Mouse (Mus musculus) forebrain, embryonic 15.5 days (tissue): ENCODE measurements around the gene 4933407L21Rik. TPM values are rescaled to one million over a fixed set of nuclear protein-coding genes. Genes with fewer than 3 reads are reported as not detected.
A peak's percentile ranks its signal among the peaks of the same experiment; 100 is the strongest.

Source experiments
- ATAC-seq: fragments of 200-750 bp; cut with Nextera tagmentation; replicated peaks from 2 replicates; pipeline ENCODE4 v1.8.0; 2017; ENCODE audit warnings: mild to moderate bottlenecking, moderate TSS enrichment, moderate library complexity
- H3K27ac ChIP-seq: fragments of 300-500 bp; sonication (generic); replicated peaks from 2 replicates; pipeline ENCODE4 v1.5.1; 2015; ENCODE audit warnings: mild to moderate bottlenecking, inconsistent platforms
- H3K27me3 ChIP-seq: fragments of 300-500 bp; sonication (generic); 2 replicates; pipeline ENCODE4 v1.6.1; 2015; ENCODE audit warnings: inconsistent platforms
- H3K36me3 ChIP-seq: fragments of 300-500 bp; sonication (generic); 2 replicates; pipeline ENCODE4 v1.6.1; 2015; ENCODE audit warnings: mild to moderate bottlenecking, inconsistent platforms
- H3K4me1 ChIP-seq: fragments of 300-500 bp; sonication (generic); 2 replicates; pipeline ENCODE4 v1.6.1; 2015; ENCODE audit warnings: inconsistent platforms
- H3K4me2 ChIP-seq: fragments of 300-500 bp; sonication (generic); replicated peaks from 2 replicates; pipeline ENCODE4 v1.6.1; 2015; ENCODE audit warnings: mild to moderate bottlenecking, inconsistent platforms
- H3K4me3 ChIP-seq: fragments of 300-500 bp; sonication (generic); 2 replicates; pipeline ENCODE4 v1.5.1; 2015; ENCODE audit warnings: mild to moderate bottlenecking, inconsistent platforms
- H3K9ac ChIP-seq: fragments of 300-500 bp; sonication (generic); replicated peaks from 2 replicates; pipeline ENCODE4 v1.6.1; 2015; ENCODE audit warnings: mild to moderate bottlenecking, inconsistent platforms
- H3K9me3 ChIP-seq: fragments of 300-500 bp; sonication (generic); 2 replicates; pipeline ENCODE4 v1.6.1; 2016; ENCODE audit warnings: inconsistent platforms
- WGBS: fragments of 180-500 bp; shearing (Covaris S2); methylation state at CpG from one replicate; pipeline ENCODE4 v1.1.7; 2015; ENCODE audit warnings: mixed read lengths; 5-methylcytosine and 5-hydroxymethylcytosine counted together
- polyA plus RNA-seq: library from polyadenylated mRNA; unstranded; fragments of >200 nt; fragmentation: Nextera tagmentation; extraction: Ambion mirVana; gene quantifications from 2 replicates; pipeline ENCODE4 v1.2.1, GENCODE M21; 2015

The 4933407L21Rik gene
- polyA plus RNA-seq, 1 experiment from 2014 or later, result 4.4 TPM

GRCm38 (mm10) chr1:85942318-85942717 lies 14.0 kb downstream of the 4933407L21Rik start:
- Histone ChIP-seq H3K27me3 (no peaks in the 10 kb centered on the region), H3K27ac (no peak overlapping the region), H3K9me3 (no peaks in the 10 kb centered on the region), H3K9ac (no peak overlapping the region), H3K4me2 (no peak overlapping the region), H3K4me3 (no peak overlapping the region), H3K4me1 (0 out of 2 replicates have a peak, but pooled peaks cover 5% of the 10 kb centered on the region), H3K36me3 (no peaks in the 10 kb centered on the region)
- no peak for ATAC-seq
- 81% methylated on average over 8 of the region's 8 CpGs for WGBS

- Histone ChIP-seq H3K4me1 (no peaks in the 10 kb centered on the region), H3K9me3 (no peaks in the 10 kb centered on the region), H3K9ac (no peak overlapping the region), H3K4me3 (no peak overlapping the region), H3K36me3 (no peaks in the 10 kb centered on the region), H3K27ac (no peak overlapping the region), H3K4me2 (no peak overlapping the region), H3K27me3 (no peaks in the 10 kb centered on the region)
- 78% methylated on average over 2 of the region's 2 CpGs for WGBS
- no peak for ATAC-seq
These were observed 20.9 kb downstream of the 4933407L21Rik start for GRCm38 (mm10) chr1:85949085-85949684.

- WGBS, result 77% methylated on average over 3 of the region's 3 CpGs
- no peak for ATAC-seq
- H3K27ac ChIP-seq, result no peak overlapping the region
These were observed 26.9 kb downstream of the 4933407L21Rik start for GRCm38 (mm10) chr1:85955150-85955549.

DNA sequence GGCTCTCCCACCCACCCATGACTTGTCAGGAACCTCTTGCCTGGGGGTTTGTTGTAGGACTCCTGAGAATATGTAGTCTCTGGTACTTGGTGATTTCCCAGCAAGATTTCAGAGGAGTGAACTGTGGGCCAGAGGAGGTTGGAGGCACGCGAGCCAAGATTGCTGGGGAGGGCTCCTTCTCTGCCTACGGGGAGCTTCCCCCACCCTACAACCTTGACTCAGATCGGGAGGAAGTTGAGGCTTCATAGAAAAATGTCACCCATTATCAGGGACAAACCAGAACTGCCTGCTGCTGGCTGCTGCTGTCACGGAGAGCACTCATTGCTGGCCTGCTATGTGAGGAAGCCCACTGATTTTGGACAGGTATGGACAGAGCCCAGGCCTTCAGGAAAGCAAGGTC lies 29.0 kb downstream of the 4933407L21Rik start:
- 84% methylated on average over 5 of the region's 5 CpGs for WGBS

More at GRCm38 (mm10) chr1:85955150-85955549, 26.9 kb downstream of the 4933407L21Rik start:
- Histone ChIP-seq H3K4me2 (no peak overlapping the region), H3K4me3 (no peak overlapping the region), H3K4me1 (no peaks in the 10 kb centered on the region), H3K36me3 (no peaks in the 10 kb centered on the region), H3K9ac (no peak overlapping the region), H3K27me3 (no peaks in the 10 kb centered on the region), H3K9me3 (no peaks in the 10 kb centered on the region)

GRCm38 (mm10) chr1:85957942-85958619 lies 29.8 kb downstream of the 4933407L21Rik start:
- no peak for ATAC-seq
- Histone ChIP-seq H3K9me3 (no peaks in the 10 kb centered on the region), H3K36me3 (no peaks in the 10 kb centered on the region), H3K27me3 (no peaks in the 10 kb centered on the region), H3K4me2 (no peak overlapping the region), H3K27ac (no peak overlapping the region), H3K9ac (no peak overlapping the region), H3K4me3 (no peak overlapping the region), H3K4me1 (no peaks in the 10 kb centered on the region)
- WGBS, result 55% methylated on average over 9 of the region's 9 CpGs

More for the DNA sequence above, 29.0 kb downstream of the 4933407L21Rik start:
- Histone ChIP-seq H3K9ac (no peak overlapping the region), H3K36me3 (no peaks in the 10 kb centered on the region), H3K9me3 (no peaks in the 10 kb centered on the region), H3K4me2 (no peak overlapping the region), H3K4me3 (no peak overlapping the region), H3K27ac (no peak overlapping the region), H3K4me1 (no peaks in the 10 kb centered on the region), H3K27me3 (no peaks in the 10 kb centered on the region)
- no peak for ATAC-seq

- Histone ChIP-seq H3K9ac (no peak overlapping the region), H3K9me3 (no peaks in the 10 kb centered on the region), H3K36me3 (no peaks in the 10 kb centered on the region), H3K27ac (no peak overlapping the region), H3K27me3 (no peaks in the 10 kb centered on the region), H3K4me2 (no peak overlapping the region), H3K4me3 (no peak overlapping the region), H3K4me1 (no peaks in the 10 kb centered on the region)
- 67% methylated on average over 6 of the region's 6 CpGs for WGBS
- ATAC-seq, result no peak
These were observed 31.0 kb downstream of the 4933407L21Rik start for GRCm38 (mm10) chr1:85959129-85959888.

DNA sequence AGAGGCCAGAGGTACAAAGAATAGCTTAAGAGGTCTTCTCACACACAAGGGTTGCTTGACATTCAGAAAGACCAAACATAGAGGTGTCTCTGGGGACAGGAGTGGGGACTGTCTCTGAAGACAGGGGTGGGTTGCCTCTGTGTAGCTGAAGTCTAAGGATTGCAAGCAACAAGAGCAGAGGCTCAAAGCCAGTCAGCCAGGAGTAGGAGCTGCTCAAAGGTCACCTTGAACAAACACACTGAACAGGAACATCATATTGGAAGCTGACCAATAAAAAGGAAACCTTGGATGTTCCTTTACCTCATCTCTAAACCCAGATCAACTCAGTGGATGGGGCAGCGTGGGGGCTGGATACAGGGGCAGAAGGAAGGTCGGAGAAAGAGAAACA lies 31.6 kb downstream of the 4933407L21Rik start:
- Histone ChIP-seq H3K4me1 (no peaks in the 10 kb centered on the region), H3K27ac (no peak overlapping the region), H3K9ac (no peak overlapping the region), H3K27me3 (no peaks in the 10 kb centered on the region), H3K9me3 (no peaks in the 10 kb centered on the region), H3K4me2 (no peak overlapping the region), H3K4me3 (no peak overlapping the region), H3K36me3 (no peaks in the 10 kb centered on the region)
- 80% methylated on average over 2 of the region's 2 CpGs for WGBS
- no peak for ATAC-seq

DNA sequence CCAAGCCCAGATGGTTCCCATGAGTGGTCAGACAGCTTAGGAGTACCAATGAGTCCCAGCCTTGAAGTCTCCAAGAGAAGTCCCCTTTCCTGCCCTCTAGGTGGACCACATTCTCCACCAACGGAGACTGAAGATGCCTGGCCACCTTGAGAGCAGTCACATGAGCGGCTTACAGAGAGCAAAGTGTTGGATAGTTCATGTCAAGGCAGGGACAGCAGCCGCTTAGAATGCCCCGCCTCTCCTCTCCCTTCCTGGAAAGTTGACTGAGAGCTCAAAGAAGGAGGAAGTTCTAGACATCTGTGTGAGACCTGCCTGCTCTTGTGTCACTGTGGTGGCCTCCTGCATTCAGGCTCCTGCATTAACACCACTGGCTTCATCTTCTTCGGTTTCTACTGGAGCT lies 32.6 kb downstream of the 4933407L21Rik start, which contains the start of gene Gpr55:
Gene Gpr55, minus strand, starts transcription at position 135 of the 400 bp plus-strand sequence.
- Histone ChIP-seq H3K4me1 (no peaks in the 10 kb centered on the region), H3K27me3 (no peaks in the 10 kb centered on the region), H3K36me3 (no peaks in the 10 kb centered on the region), H3K4me2 (no peak within 1 kb of the TSS), H3K9ac (no peak within 1 kb of the TSS), H3K27ac (no peak within 1 kb of the TSS), H3K4me3 (no peak within 1 kb of the TSS), H3K9me3 (no peaks in the 10 kb centered on the region)
- ATAC-seq, result no peak
- 88% methylated on average over 5 of the region's 5 CpGs for WGBS

DNA sequence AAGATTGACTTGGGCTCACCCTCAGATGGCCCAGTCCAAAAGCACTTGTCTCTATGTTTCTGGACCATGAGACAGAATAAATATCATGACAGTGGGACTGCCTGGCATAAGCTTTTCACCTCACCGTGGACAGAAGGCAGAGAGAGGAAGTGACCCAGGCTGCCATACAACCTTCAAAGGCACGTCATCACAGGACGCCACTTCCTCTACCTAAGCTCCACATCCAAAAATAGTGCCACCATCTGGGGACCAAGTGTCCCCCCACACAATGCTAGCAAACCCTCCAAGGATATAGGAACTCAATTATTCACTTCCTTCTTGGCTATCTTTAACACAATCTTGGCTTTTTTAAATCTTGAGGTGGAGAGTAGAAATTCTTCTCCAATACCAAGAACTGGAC lies 33.8 kb downstream of the 4933407L21Rik start:
- ATAC-seq, result no peak
- no peaks in the 10 kb centered on the region for H3K4me1 ChIP-seq
- H3K4me3 ChIP-seq, result no peak overlapping the region
- WGBS, result 90% methylated on average over 3 of the region's 3 CpGs
- H3K4me2 ChIP-seq, result no peak overlapping the region
- H3K9ac ChIP-seq, result no peak overlapping the region
- no peaks in the 10 kb centered on the region for H3K27me3 ChIP-seq
- no peak overlapping the region for H3K27ac ChIP-seq
- H3K36me3 ChIP-seq, result no peaks in the 10 kb centered on the region
- H3K9me3 ChIP-seq, result no peaks in the 10 kb centered on the region

GRCm38 (mm10) chr1:85965856-85966255 lies 37.6 kb downstream of the 4933407L21Rik start:
- H3K36me3 ChIP-seq, result no peaks in the 10 kb centered on the region
- H3K4me1 ChIP-seq, result no peaks in the 10 kb centered on the region
- 67% methylated on average over 3 of the region's 3 CpGs for WGBS
- H3K27me3 ChIP-seq, result no peaks in the 10 kb centered on the region
- no peak overlapping the region for H3K4me3 ChIP-seq
- H3K27ac ChIP-seq, result no peak overlapping the region
- no peaks in the 10 kb centered on the region for H3K9me3 ChIP-seq
- H3K4me2 ChIP-seq, result no peak overlapping the region
- ATAC-seq, result no peak
- H3K9ac ChIP-seq, result no peak overlapping the region

DNA sequence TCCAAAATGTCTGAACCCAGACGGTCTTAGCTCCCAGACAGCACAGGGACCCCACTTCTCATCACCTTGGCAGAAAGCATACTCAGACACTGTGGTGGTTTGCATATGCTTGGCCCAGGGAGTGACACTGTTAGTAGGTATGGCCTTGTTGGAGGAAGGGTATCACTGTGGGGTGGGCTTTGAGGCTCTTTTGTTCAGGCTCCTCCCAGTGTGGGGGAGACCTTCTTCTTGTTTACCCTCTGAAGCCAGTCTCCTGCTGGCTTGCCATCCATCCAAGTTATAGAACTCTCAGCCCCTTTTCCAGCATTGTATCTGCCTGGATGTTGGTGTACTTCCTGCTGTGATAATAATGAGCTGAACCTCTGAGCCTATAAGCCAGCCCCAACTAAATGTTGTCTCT lies 40.8 kb downstream of the 4933407L21Rik start:
- Histone ChIP-seq H3K4me3 (no peak overlapping the region), H3K27ac (no peak overlapping the region)

DNA sequence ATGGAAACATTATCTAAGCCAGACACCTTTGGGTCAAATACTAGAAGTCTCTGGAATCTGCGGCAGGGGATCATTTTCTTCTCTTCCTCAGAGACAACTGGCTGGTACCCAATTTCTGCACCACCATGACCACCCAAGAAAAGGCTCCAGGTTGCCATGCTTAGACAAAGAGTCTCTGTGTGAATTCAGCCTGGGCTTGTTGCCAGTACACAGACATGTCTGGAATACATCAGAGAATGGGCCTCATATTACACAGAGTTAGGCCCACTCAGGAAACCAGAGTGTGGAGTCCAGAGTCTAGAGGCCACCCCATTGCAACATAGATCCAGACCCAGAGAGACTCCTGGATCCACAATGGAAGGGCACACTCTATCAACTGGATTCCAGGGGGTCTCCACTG lies 41.2 kb downstream of the 4933407L21Rik start:
- no peak overlapping the region for H3K4me3 ChIP-seq
- no peaks in the 10 kb centered on the region for H3K27me3 ChIP-seq
- no peaks in the 10 kb centered on the region for H3K9me3 ChIP-seq
- ATAC-seq, result peak; percentile 71; the same call in 1 of the 2 replicates
- H3K4me2 ChIP-seq, result no peak overlapping the region
- H3K36me3 ChIP-seq, result no peaks in the 10 kb centered on the region
- H3K4me1 ChIP-seq, result no peaks in the 10 kb centered on the region
- H3K27ac ChIP-seq, result no peak overlapping the region
- WGBS, result 41% methylated on average over 1 of the region's 1 CpGs
- no peak overlapping the region for H3K9ac ChIP-seq

More for the DNA sequence above, 40.8 kb downstream of the 4933407L21Rik start:
- H3K9me3 ChIP-seq, result no peaks in the 10 kb centered on the region
- no peaks in the 10 kb centered on the region for H3K27me3 ChIP-seq
- no peak overlapping the region for H3K9ac ChIP-seq
- 55% methylated on average over 1 of the region's 1 CpGs for WGBS
- no peak overlapping the region for H3K4me2 ChIP-seq
- no peaks in the 10 kb centered on the region for H3K4me1 ChIP-seq
- no peaks in the 10 kb centered on the region for H3K36me3 ChIP-seq
- ATAC-seq, result peak; percentile 48; the same call in 1 of the 2 replicates
